Mouse (Mus musculus): ENCODE measurements at regions not wholly inside any gene's neighbourhood (a gene's known extent, or its start where the extent isn't known, plus 50 kb on each side); places are given as distances from the start of the nearest gene placed in this dataset.

DNA sequence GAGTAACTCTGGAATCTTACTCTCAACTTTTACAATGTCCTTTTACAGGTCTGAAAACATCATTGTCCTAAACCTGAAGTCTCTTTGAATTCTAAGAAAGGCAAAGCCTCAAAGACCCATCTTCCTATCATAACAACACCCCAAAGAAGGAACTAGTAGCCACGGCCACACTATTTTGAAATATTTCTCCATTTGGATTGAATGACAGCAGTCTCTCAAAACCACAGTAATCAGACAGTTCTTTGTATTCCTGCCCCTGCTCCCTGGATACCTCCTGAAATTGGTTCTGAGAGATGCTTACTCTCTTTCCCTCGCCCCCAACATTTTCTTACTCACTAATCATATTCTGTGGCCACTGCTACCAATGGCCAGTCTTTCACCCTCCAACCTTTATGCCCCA lies 276.8 kb downstream of the Gm11232 start:
- no peak overlapping the region for H3K4me3 ChIP-seq
- H3ac ChIP-seq (ENCODE audit: control insufficient read depth, insufficient read length) = no peak overlapping the region
- TF ChIP-seq USF1 (IDR thresholded peaks at IDR 0.05; ENCODE audit: low read depth) = no peak
- no peaks in the 10 kb centered on the region for H3K27me3 ChIP-seq (ENCODE audit: control insufficient read depth, insufficient read depth, insufficient read length)
- H3K4me2 ChIP-seq (ENCODE audit: low read depth) = no peak overlapping the region
- H3K79me2 ChIP-seq (ENCODE audit: control insufficient read depth, insufficient read depth) = no peaks in the 10 kb centered on the region
- no peaks in the 10 kb centered on the region for H3K36me3 ChIP-seq (ENCODE audit: control insufficient read depth, insufficient read depth)

DNA sequence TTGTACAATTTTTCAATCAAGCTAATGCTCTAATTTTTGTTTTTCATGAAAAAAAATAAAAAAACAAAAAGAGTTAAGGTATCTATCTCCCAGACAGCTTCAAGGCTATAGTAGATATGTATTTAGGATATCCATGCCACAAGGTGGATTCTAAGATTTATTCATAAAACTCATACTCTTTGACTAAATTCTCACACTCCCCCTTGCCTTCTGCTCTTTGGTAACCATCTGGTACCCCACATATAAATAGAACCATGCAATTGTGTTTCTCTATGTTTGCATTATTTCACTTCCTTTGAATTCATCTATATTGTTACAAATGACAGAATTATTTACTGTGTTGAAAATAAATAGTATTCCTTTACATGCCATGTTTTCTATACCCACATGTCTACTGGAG lies 287.2 kb downstream of the Gm11232 start:
- H3K4me2 ChIP-seq (ENCODE audit: low read depth) = no peak overlapping the region
- no peaks in the 10 kb centered on the region for H3K79me2 ChIP-seq (ENCODE audit: control insufficient read depth, insufficient read depth)
- no peak overlapping the region for H3K4me3 ChIP-seq
- no peak overlapping the region for H3ac ChIP-seq (ENCODE audit: control insufficient read depth, insufficient read length)
- H3K36me3 ChIP-seq (ENCODE audit: control insufficient read depth, insufficient read depth) = no peaks in the 10 kb centered on the region
- TF ChIP-seq USF1 (IDR thresholded peaks at IDR 0.05; ENCODE audit: low read depth) = no peak
- no peak for TF ChIP-seq TCF12 (IDR thresholded peaks at IDR 0.05; ENCODE audit: insufficient read depth, poor library complexity, severe bottlenecking)
- no peak for TF ChIP-seq SRF (IDR thresholded peaks at IDR 0.05; ENCODE audit: control insufficient read depth, insufficient read length, low read depth)
- TF ChIP-seq MYOD1 (IDR thresholded peaks at IDR 0.05; ENCODE audit: control insufficient read depth in 1 of 3, insufficient read length in 2 of 3, low read depth in 2 of 3) = no peak
- TF ChIP-seq MAX (IDR thresholded peaks at IDR 0.05; ENCODE audit: low read depth) = no peak
- no peak for TF ChIP-seq MYOG (IDR thresholded peaks at IDR 0.05; ENCODE audit: control insufficient read depth in 1 of 3, insufficient read depth in 1 of 3, insufficient read length in 2 of 3, low read depth in 2 of 3)
- TF ChIP-seq REST (IDR thresholded peaks at IDR 0.05; ENCODE audit: insufficient read depth, insufficient read length) = no peak
- no peak for TF ChIP-seq CEBPB (IDR thresholded peaks at IDR 0.05; ENCODE audit: insufficient read depth, poor library complexity, severe bottlenecking)
- no peak for TF ChIP-seq E2F4 (IDR thresholded peaks at IDR 0.05; ENCODE audit: insufficient read depth)
- TF ChIP-seq TCF3 (IDR thresholded peaks at IDR 0.05; ENCODE audit: insufficient read length, low read depth) = no peak
- TF ChIP-seq POLR2A (IDR thresholded peaks at IDR 0.05; ENCODE audit: insufficient read length, low read depth) = no peak
- TF ChIP-seq POLR2AphosphoS2 (IDR thresholded peaks at IDR 0.05; ENCODE audit: insufficient read length, low read depth) = no peak
- H3K27me3 ChIP-seq (ENCODE audit: control insufficient read depth, insufficient read depth, insufficient read length) = no peaks in the 10 kb centered on the region

DNA sequence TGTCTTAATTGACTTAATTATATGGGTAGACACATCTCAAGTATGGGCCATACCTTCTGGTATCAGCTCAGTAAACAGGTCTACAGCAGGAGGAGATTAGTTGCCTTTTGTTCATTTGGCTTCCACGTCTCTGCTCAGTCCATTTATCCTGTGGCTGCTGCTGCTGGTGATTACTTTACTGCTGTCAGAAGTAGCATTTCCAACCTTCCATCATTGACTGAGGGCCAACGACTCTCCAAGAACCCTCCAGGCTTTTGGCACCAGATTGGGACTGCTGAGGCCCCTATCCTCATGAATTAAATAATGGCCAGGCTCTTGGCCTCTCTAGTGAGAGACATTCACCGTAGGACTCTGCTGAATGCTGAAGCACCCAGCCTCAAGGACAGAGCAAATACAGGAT lies 303.0 kb downstream of the Gm11232 start:
- Histone ChIP-seq H3K4me3 (no peak overlapping the region), H3K79me2 (ENCODE audit: control insufficient read depth, insufficient read depth) (no peaks in the 10 kb centered on the region), H3K4me2 (ENCODE audit: low read depth) (no peak overlapping the region), H3K27me3 (ENCODE audit: control insufficient read depth, insufficient read depth, insufficient read length) (no peaks in the 10 kb centered on the region), H3K36me3 (ENCODE audit: control insufficient read depth, insufficient read depth) (no peaks in the 10 kb centered on the region), H3ac (ENCODE audit: control insufficient read depth, insufficient read length) (no peak overlapping the region)
- TF ChIP-seq MAX (IDR thresholded peaks at IDR 0.05; ENCODE audit: low read depth) (no peak), TCF12 (IDR thresholded peaks at IDR 0.05; ENCODE audit: insufficient read depth, poor library complexity, severe bottlenecking) (no peak), E2F4 (IDR thresholded peaks at IDR 0.05; ENCODE audit: insufficient read depth) (no peak), CEBPB (IDR thresholded peaks at IDR 0.05; ENCODE audit: insufficient read depth, poor library complexity, severe bottlenecking) (no peak), REST (IDR thresholded peaks at IDR 0.05; ENCODE audit: insufficient read depth, insufficient read length) (no peak), POLR2AphosphoS2 (IDR thresholded peaks at IDR 0.05; ENCODE audit: insufficient read length, low read depth) (no peak), SRF (IDR thresholded peaks at IDR 0.05; ENCODE audit: control insufficient read depth, insufficient read length, low read depth) (no peak), MYOD1 (IDR thresholded peaks at IDR 0.05; ENCODE audit: control insufficient read depth in 1 of 3, insufficient read length in 2 of 3, low read depth in 2 of 3) (no peak), POLR2A (IDR thresholded peaks at IDR 0.05; ENCODE audit: insufficient read length, low read depth) (no peak), MYOG (IDR thresholded peaks at IDR 0.05; ENCODE audit: control insufficient read depth in 1 of 3, insufficient read depth in 1 of 3, insufficient read length in 2 of 3, low read depth in 2 of 3) (no peak), USF1 (IDR thresholded peaks at IDR 0.05; ENCODE audit: low read depth) (no peak), TCF3 (IDR thresholded peaks at IDR 0.05; ENCODE audit: insufficient read length, low read depth) (no peak)

DNA sequence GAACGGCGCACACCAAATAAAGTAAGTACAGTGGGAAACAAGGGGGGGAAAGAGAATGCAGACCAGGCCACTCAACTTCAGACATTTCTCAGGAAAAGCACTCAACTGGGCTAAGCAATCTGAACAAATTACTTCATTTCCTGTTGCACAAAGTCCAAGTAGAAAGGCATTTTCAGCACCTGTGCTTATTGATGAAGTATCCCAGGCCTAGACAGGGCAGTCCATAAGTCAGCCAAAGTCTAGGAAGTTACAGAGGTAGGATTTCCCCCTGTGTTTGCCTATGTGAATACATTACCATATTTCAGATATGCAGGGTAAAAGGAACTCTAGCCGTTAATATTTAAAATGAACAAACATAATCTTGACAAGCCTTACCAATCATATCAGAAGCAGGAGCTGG lies 304.3 kb downstream of the Gm11232 start:
- TF ChIP-seq TCF12 (IDR thresholded peaks at IDR 0.05; ENCODE audit: insufficient read depth, poor library complexity, severe bottlenecking) (no peak), CEBPB (IDR thresholded peaks at IDR 0.05; ENCODE audit: insufficient read depth, poor library complexity, severe bottlenecking) (no peak), MAX (IDR thresholded peaks at IDR 0.05; ENCODE audit: low read depth) (no peak), SRF (IDR thresholded peaks at IDR 0.05; ENCODE audit: control insufficient read depth, insufficient read length, low read depth) (no peak), E2F4 (IDR thresholded peaks at IDR 0.05; ENCODE audit: insufficient read depth) (no peak), MYOD1 (IDR thresholded peaks at IDR 0.05; ENCODE audit: control insufficient read depth in 1 of 3, insufficient read length in 2 of 3, low read depth in 2 of 3) (no peak), USF1 (IDR thresholded peaks at IDR 0.05; ENCODE audit: low read depth) (no peak), POLR2AphosphoS2 (IDR thresholded peaks at IDR 0.05; ENCODE audit: insufficient read length, low read depth) (no peak), REST (IDR thresholded peaks at IDR 0.05; ENCODE audit: insufficient read depth, insufficient read length) (no peak), MYOG (IDR thresholded peaks at IDR 0.05; ENCODE audit: control insufficient read depth in 1 of 3, insufficient read depth in 1 of 3, insufficient read length in 2 of 3, low read depth in 2 of 3) (no peak)
- Histone ChIP-seq H3K4me3 (no peak overlapping the region), H3K79me2 (ENCODE audit: control insufficient read depth, insufficient read depth) (no peaks in the 10 kb centered on the region), H3ac (ENCODE audit: control insufficient read depth, insufficient read length) (no peak overlapping the region), H3K4me2 (ENCODE audit: low read depth) (no peak overlapping the region), H3K36me3 (ENCODE audit: control insufficient read depth, insufficient read depth) (no peaks in the 10 kb centered on the region), H3K27me3 (ENCODE audit: control insufficient read depth, insufficient read depth, insufficient read length) (no peaks in the 10 kb centered on the region)

DNA sequence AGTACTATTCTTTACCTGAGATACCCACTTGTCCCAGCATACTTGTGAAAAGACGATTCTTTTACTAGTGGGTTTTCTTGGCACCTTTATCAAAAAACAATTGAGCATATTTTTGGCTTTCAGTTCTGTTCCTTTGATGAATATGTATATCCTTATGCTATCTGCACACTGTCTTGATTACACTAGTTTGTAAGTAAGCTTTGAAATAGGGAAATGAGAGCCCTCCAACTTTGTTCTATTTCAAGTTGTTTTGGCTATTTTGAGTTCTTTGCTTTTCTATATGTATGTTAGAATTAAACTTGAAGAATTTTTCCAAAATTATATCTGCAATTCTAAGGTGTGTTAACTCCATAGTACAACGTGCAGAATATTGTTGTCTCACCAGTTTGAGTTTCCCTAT lies 311.3 kb downstream of the Gm11232 start:
- Histone ChIP-seq H3K27me3 (ENCODE audit: control insufficient read depth, insufficient read depth, insufficient read length) (no peaks in the 10 kb centered on the region), H3K79me2 (ENCODE audit: control insufficient read depth, insufficient read depth) (no peaks in the 10 kb centered on the region), H3ac (ENCODE audit: control insufficient read depth, insufficient read length) (no peak overlapping the region), H3K4me3 (no peak overlapping the region), H3K4me2 (ENCODE audit: low read depth) (no peak overlapping the region), H3K36me3 (ENCODE audit: control insufficient read depth, insufficient read depth) (no peaks in the 10 kb centered on the region)
- no peak for TF ChIP-seq TCF12 (IDR thresholded peaks at IDR 0.05; ENCODE audit: insufficient read depth, poor library complexity, severe bottlenecking)
- no peak for TF ChIP-seq E2F4 (IDR thresholded peaks at IDR 0.05; ENCODE audit: insufficient read depth)
- no peak for TF ChIP-seq TCF3 (IDR thresholded peaks at IDR 0.05; ENCODE audit: insufficient read length, low read depth)
- no peak for TF ChIP-seq MYOD1 (IDR thresholded peaks at IDR 0.05; ENCODE audit: control insufficient read depth in 1 of 3, insufficient read length in 2 of 3, low read depth in 2 of 3)
- no peak for TF ChIP-seq REST (IDR thresholded peaks at IDR 0.05; ENCODE audit: insufficient read depth, insufficient read length)
- no peak for TF ChIP-seq USF1 (IDR thresholded peaks at IDR 0.05; ENCODE audit: low read depth)
- no peak for TF ChIP-seq MAX (IDR thresholded peaks at IDR 0.05; ENCODE audit: low read depth)
- no peak for TF ChIP-seq CEBPB (IDR thresholded peaks at IDR 0.05; ENCODE audit: insufficient read depth, poor library complexity, severe bottlenecking)
- TF ChIP-seq POLR2AphosphoS2 (IDR thresholded peaks at IDR 0.05; ENCODE audit: insufficient read length, low read depth) = no peak
- TF ChIP-seq MYOG (IDR thresholded peaks at IDR 0.05; ENCODE audit: control insufficient read depth in 1 of 3, insufficient read depth in 1 of 3, insufficient read length in 2 of 3, low read depth in 2 of 3) = no peak
- TF ChIP-seq POLR2A (IDR thresholded peaks at IDR 0.05; ENCODE audit: insufficient read length, low read depth) = no peak
- no peak for TF ChIP-seq SRF (IDR thresholded peaks at IDR 0.05; ENCODE audit: control insufficient read depth, insufficient read length, low read depth)

All from myocyte (in vitro differentiated cells).